Mouse (Mus musculus) cerebellum, postnatal 36 days (tissue): ENCODE measurements around the gene Myof.

Experiments used
- DNase-seq, 2 experiments: peaks; one replicate each; pipeline ENCODE4 v3.0.0; 2021 to 2022; ENCODE audit warnings: mixed read lengths in 2 of 2

The Myof gene

DNA sequence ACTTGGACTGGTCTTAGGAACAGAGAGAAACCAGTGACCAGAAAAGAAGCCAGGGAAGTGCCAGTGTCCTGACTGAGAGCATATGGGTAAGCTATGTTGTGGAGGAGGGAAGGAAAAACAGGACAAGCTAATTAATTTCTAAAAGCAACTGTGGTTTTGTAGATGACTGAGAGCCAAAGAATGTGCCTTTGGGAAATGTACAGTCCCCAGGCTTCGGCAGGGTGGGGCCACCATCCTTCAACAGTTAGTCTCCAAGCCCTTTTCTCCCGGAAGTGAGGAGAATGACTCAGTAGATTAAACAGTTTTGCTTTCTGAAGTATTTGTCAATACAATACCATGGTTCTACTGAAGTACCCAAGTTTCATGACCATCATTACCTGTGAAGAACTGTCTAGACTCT, 5.1 kb downstream of the Myof start:
- no peak for DNase-seq

DNA sequence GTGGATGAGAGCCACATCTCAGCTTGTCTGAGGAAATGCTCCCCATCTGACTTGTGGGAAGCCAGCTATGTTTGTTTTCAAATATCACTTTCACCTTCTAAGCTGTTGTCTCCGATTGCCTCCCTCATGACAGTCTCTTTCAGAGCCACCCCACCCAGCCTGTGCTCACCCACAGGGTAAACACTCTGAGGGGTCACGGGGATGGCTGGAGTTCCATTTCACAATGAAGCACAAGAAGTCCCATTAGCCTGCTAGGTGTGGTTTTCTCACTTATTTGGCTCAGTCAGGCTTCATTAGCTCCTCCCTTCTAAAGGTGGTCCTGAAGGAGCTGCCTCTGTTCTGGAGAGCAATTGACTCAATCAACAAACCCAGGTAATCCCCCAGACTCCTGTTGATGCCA, 7.6 kb downstream of the Myof start:
- DNase-seq = no peak

DNA sequence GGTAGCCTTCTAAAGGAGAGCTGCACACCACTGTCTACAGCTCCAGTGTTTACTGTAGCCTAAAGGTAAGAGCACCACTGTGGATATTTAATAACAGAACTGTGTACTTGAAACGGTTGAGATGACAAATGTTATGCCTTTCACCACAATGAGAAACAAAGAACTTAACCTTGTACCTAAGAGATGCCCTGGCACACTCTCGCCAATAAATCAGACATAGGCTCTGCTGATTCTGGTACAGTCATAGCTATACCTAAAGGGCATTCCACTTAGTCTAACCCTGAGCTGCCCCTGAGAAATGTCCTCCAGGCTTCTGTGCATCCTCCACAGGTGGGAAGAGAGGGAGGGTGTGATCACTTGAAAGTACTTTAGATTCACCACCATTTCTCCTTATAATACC, 8.7 kb downstream of the Myof start:
- no peak for DNase-seq

DNA sequence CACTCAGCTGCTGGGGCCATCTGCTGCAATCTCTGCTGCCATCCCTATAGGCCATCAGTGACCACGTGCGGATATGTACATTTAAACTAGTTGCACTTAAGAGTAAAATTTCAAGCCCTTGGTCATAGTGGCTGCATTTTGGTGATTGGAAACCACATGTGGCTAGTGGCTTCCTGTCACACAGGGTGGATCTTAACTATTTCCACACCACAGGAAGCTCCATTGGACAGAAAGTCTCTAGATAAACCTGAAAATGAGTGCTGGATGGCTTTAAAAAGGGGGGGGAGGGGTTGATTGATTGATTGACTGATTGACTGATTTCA, 9.7 kb downstream of the Myof start:
- no peak for DNase-seq

DNA sequence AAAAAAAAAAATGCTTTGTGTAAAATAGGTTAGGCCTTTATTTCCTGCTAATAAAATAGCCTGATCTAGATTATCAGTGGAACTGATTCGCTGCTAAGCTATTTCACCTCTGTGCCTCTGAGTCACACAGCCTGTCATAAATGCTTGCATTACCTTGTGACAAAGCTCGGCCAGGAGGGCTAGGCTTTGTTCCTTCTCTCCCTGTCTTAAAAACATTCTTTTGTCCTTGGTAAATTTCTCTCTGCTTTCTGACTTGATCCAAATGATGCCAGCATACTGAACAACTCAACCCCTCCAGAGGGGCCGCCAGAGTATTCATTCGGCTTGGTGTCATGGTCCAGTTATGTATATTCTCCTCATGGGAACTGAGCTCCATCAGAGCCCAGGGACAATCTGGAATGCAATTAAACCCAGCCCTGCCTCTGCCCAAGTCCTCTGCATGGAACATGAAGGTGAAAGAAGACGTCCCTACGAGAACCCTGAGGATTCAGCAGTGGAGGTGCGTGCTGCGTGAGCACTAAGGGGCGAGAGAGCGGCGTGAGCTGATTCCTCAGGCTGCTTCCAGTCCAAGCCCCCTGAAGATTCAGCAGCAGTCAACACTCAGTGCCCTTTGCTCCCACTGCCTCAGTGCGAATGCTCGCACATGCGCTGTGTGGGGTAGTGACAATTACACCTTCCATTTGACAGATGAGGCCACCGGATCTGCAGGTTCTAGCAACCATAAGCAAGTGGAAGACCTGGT, 10.2 kb downstream of the Myof start:
- no peak for DNase-seq

DNA sequence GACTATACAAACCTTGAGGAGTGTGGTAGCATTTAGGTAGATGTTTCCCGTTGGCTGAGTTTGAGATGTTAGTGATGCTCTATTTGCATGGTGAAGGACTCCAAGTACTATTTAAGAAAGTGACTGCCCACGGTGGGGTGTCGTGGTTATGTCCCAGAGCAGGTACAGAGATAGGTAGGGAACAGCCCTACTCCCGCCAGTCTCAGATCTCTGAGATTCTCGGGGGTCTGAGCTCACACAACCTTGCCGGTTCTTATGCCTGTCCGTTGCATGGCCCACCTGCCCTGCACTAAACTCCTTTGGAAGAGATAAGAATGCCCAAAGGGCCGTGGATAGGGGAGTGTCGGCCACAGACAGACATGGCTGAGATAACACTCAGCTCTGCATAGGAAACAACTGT, 12.2 kb downstream of the Myof start:
- DNase-seq = no peak

DNA sequence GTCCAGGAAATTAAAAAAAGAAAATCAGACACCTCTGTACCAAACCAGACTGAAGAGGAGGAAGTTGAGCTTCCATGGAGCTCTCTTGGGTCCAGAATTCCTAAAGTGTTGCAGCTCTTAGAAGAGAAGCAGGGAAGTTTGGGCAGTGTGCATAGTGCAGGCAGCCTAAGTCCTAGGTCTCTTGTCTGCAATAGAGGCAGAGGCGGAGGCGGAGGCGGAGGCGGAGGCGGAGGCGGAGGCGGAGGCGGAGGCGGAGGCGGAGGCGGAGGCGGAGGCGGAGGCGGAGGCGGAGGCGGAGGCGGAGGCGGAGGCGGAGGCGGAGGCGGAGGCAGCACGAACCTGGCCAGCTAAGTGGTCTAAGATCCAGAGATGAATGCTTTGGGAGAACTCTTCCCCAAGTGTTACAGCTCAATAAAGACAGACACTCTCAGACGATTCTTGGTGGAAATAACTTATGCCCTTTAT, 12.7 kb downstream of the Myof start:
- peak; percentile 34 to 45 for DNase-seq

DNA sequence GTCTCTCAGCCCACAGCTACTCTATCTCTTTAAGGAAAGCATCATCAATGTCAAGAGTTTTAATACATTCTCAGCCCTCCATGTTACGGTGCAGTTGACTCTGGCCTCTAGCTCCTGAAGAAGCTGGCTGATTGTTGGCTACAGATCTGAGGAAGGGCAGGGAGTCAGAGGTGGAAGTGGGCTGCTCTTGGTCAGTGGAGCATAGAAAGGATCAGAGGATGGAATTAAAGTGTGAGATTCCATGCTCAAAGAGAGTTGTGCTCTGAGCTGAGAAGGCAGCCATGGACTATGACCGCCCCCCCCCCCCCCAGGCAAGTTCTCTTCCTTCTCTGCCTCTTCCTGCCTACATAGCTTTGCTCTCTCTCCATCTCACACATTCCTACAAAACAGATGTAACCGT, 13.5 kb downstream of the Myof start:
- no peak for DNase-seq

DNA sequence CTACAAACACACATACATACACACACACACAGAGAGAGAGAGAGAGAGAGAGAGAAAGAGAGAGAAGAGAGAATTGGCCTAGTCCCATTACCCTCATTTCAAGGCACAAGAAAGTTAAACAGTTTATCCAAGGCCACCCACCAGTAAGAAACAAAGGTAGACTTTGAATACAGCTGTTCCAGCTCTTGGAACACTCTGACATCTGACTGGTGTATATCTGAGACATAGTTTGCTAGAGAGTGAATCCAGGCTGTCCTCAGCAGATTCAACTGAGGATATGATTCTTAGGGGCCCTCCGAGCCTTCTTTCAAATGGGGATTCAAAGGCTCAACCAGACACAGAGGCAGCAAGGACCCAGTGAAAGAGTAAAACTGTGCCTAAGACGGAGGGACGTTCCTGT, 14.1 kb downstream of the Myof start:
- DNase-seq = no peak

DNA sequence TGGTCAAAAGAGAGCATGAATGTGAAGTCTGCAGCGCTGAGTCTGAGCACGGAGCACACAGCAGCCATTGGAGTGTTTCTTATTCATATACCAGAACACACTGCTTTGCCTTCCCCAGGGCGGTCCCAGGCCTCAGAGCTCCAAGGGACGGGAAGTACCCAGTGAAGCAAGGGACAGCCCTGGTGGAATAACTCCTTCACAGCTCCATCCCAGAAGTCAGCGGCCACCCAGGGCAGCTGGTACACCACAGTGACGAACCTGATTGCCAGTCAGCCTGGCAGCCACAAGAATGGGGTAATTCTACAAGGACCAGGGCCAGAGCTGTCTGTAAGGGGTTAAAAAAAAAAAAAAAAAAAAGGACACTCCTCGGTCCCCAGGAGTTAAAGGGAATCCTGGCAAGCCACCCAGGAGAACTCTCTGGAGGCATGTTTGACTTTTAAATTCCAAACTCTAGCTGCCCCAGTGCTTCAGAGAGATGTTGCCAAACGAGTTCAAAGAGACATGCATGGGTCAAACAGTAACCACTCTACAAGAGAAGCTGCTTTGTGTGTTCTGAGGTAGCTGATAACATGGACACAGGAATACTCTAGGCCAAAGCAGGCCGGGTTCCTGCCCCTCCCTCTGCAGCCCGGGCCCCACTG, 15.4 kb downstream of the Myof start:
- DNase-seq = no peak

DNA sequence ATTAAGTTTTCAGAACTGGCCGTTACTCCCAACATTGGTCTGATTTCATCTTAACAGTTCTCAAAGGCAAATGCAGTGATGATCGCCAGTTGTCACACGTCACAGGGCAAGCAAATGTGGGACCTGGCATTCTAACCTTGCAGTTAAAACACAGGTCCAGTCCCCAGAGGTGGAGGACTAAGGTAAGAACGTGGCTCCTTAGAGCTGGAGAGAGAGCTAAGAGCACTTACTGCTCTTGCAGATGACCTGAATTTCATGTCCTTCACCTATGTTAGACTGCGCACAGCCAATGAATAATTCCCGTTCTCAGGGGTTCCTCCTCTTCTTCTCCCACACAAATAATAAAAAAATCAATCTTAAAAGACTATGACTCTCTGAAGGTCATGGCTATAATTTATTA, 16.0 kb downstream of the Myof start:
- no peak for DNase-seq

DNA sequence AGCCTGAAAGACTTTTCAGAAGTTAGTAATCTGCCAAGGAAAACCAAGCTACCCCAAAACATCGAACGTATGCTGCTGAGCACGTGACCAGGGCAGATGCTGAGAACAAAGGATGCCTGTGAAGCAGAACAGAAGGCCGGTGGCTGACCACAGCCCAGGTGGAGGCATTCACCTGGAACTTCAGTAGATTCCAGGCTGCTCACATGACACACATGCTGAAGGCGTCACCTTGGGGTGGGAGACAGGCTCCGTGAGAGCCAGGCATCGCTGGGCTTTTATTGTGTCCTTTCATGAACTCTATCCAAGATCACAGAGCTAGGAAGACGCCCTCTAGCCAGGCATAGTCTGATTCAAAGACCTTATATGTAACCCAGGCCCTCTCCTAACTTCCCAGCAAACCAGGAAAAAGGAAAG, 17.2 kb downstream of the Myof start:
- DNase-seq = no peak

DNA sequence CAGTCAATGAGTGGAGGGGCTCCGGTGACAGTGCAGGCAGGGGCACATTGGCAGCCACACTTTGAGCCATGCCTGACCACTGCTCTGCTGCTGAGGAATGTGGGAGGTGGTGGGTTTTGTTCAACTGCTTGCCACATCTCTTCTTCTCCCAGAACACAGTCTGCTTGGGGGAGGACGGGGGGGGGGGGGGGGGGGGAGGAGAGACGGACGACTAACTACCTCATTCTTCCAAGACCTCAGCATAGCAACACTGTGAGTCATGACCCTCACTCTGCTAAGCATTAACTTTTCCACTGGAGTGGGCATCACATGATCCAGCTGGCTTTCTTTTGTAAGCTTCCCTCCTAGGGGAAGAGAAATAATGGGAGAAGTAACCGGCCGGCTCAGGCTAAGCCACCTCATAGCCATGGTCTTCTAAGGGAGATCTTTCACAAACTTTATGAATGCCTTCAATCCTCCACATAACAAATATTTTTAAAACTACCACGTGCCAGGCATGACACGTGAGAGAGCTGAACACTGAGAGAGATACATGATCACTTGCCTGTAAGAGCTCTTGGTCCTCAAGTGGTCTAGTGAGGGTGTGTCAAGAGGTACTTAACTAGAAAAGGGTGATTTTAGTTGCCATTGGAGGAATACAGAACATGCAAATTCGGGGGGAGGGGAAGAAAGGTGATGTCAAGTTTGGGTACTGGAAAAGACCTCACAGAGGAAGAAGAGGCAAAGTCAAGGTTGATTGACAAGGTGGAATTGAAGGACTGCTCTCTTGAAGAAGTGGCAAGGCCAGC, 17.9 kb downstream of the Myof start:
- DNase-seq = no peak

DNA sequence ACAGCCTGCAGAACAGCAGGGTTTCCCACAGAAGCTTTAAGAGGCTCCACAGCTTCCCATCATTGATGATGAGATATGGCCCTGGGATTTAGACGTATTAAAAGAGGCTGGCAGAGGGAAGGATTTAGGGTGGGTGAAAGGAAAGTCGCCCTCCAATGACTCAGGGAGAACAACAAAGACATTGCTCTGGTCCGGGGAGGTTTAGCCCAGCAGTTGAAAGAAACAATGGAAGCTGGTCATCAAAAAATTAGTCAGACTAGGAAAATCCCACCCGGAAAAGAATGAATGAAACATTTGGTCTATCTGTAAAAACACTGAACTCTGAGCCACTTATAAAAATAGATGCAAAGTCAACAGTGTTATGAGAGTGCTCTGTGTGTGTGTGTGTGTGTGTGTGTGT, 19.8 kb downstream of the Myof start:
- DNase-seq = no peak

DNA sequence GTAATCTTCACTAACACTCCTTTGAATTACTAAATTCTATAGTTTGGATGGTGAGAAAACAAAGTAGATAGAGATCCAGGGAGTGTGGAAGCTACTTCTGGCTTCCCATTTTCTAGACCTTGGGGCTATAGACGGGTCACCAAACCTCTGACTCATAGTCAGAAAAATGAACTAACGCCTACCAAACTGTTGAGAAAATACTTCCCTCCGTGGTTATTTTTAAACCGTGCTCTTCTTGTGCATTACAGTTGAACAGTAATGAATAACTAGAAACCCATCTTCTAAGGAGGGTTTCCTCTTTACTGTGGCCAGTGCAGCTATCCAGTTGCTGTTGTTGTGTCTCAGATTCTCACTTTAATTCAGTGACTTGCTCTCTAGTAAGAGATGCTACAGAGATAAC, 20.7 kb downstream of the Myof start:
- DNase-seq = no peak

DNA sequence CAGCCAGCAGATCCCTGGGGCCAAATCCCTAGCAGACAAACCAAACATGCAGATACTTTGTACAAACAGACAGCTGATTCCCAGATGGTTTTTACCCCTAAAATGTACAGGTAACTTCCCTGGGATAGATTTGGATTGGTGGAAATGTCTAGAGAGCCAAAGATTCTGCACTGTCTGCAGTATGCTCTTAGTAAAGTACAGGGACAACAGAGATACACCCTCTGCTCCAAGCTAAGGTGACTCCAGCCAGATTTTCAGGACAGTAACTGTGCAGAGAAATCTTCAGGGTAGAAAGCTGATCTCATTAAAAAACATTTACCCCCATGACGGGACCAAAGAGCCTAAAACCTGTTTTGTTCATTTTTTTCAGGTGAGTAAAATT, 27.5 kb downstream of the Myof start:
- DNase-seq = no peak

DNA sequence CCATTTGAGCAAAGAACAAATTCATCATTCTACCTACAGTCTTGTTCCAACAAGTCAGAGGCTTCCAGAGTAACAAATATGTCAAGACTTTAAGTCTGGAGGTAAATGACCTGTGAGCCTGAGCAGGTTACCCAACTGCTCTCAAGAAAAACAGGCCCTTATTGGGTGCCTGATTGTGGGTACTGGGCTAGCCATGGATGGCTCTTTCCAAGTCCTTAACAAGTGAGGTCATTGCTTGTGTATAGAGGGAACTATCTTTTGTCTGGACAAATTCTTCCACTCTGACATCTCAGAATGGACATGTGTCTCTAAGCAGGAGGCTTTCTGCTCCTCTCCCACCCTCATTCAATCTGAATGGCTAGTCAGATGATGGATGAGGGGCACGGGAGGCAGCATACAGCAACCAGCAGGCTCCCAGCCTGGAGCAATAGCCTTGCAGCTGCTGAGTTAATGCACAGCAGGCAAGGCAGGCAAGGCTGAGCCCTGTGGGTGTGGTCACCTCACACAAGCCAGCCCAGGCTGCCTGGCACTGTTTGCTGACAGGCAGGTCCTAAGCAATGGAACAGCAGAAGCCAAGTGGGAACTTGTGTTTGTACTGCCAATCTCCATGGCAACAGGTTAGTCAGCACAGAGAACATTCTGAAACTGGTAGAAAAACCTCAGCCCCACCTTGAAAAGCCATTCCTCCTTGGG, 28.1 kb downstream of the Myof start:
- no peak for DNase-seq

DNA sequence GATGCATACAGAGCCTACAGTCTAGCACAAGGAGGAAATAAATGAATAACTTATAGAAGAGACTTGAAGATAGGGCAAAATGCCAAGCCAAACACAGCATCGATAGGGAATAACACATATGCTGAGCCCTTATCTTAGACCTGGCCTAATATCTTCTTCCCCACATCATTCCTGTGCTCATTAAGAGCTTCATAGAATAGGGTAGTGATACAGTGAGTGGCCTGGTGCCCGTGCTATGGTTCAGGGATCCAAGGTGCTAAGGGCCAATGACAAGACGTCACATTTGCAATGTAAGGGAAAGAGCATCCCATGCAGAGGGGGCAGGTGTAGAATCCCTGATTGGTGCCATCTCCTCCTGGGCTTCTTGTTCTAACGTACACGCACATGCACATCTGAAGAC, 28.9 kb downstream of the Myof start:
- DNase-seq = no peak

DNA sequence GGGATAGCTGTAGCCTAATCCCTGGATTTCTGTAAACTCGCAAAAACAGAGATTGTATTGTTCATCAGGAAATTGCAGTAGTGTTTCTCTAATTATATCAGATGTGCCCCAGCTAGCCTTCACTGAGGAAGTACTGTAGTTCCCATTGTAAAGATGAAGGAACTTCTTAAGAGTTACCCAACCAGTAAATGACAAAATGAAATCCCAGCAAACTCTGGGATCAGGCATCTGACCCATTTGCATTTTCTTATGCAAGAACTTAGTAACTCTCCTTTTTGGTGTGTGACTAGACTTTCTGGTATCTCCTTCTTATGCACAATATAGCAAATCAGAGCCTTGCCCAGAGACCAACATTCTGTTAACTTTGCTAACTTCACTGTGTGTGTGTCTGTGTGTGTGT, 32.0 kb downstream of the Myof start:
- no peak for DNase-seq

DNA sequence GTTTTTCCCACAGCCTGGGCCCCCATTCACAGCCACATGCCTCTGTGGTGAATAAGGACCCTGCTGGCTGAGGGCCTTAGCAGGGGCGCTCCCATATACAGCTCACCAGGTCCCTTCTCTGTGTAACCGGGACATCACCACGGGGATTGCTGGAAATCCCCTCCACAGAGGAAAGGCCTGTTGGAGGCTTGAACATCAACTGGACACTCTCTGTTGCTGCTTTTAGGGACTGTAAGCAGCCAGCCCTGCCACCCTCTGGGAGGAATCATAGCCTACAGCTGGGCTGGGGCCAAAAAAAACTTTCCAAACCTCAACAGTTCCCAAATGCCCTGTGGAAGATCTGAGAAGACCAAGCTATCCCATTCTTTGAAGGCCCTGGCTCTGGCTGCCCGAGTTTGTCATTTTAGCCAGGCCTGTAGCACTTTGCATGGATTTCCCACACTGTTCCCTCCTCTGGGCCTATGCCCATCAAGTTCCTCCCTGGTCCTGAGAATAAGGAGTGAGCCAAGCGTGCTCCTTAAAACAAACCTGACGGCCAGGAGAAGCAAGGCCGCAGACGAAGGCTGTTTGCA, 38.5 kb downstream of the Myof start:
- DNase-seq = no peak

DNA sequence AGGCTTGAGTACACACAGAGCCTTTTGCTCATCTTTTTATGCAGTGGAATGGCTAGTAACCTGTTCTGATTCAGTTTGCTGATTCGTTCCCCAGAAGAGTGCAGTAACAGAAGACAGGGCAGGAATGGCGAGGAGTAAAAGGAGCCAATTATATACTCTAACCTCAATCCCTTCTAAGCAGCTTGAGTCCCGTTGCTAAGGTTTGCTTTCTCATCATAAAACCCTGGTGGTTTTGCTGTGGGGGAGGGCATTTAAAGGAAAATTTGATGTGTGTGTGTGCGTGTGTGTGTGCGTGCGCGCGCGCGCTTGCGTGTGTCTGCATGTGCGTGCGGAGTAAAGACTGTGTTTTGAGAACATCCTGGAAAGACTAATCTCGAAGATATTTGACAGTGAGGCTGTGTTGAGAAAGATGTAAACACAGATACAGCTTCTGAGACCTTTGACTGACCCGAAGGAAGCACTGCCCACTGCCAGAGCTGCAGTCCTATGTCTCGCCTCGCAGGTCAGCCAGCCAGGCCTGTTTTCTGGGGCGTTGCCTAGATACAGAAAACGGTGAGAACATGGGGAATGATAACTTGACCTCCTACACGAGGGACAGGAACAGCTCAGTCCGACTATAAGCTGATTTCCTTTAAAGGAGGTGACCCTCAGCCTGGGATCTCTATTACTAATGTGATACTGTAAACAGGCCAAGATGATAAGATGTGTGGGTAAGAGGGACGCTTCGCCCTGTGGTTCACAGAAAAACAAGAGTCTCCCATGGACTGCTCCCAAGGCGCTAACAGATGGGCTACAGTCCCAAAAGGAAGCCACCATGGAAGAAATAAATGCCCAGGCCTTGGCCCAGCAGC, 39.5 kb downstream of the Myof start:
- DNase-seq = no peak

DNA sequence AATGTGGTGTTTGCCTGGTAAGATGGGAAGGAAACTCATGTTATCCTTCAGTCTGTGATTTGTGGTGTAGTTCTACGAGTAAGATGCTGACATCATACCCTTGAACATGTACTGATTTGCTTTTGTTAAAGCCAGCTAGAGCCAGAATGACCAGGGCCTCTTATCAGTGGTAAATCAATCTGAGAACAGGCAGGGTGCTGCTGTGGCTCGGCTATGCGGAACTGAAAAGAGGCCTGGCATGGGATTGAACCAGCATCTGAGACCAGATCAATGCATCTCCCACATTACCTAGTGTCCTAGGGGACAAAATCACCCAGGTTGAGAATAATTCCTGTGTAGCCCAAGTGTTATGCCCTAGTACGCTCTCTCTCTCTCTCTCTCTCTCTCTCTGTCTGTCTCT, 40.6 kb downstream of the Myof start:
- no peak for DNase-seq
